Mouse (Mus musculus) erythroblast, embryonic 14.5 days (primary cell): ENCODE measurements around the gene Akt1s1. TPM values are rescaled to one million over a fixed set of nuclear protein-coding genes. Genes with fewer than 3 reads are reported as not detected.

ENCODE experiments used
- H3K27me3 ChIP-seq: 2 replicates; pipeline ENCODE4 v1.6.1; 2012; ENCODE audit warnings: inconsistent platforms; ENCODE audit not compliant: control insufficient read depth
- H3K36me3 ChIP-seq: 2 replicates; pipeline ENCODE4 v1.6.1; 2012; ENCODE audit warnings: mild to moderate bottlenecking, inconsistent platforms; ENCODE audit not compliant: control insufficient read depth
- H3K4me1 ChIP-seq: 2 replicates; pipeline ENCODE4 v1.6.1; 2012; ENCODE audit warnings: inconsistent platforms; ENCODE audit not compliant: control insufficient read depth
- H3K4me3 ChIP-seq: replicated peaks from 2 replicates; pipeline ENCODE3; 2012; ENCODE audit warnings: moderate library complexity, mild to moderate bottlenecking, inconsistent platforms
- H3K9me3 ChIP-seq: 2 replicates; pipeline ENCODE4 v1.6.1; 2012; ENCODE audit warnings: low read length, inconsistent platforms, mixed read lengths; ENCODE audit not compliant: control insufficient read depth
- GATA1 ChIP-seq: IDR thresholded peaks from 2 replicates; pipeline ENCODE4 v1.6.1; 2012; ENCODE audit warnings: low read length, inconsistent platforms, mixed read lengths
- TAL1 ChIP-seq: IDR thresholded peaks from 3 replicates; pipeline ENCODE4 v1.6.1; 2012; ENCODE audit warnings: low read length, inconsistent platforms, mixed read lengths
- polyA plus RNA-seq: library from polyadenylated mRNA; stranded (reverse); fragments of >175 nt; gene quantifications from 2 replicates; pipeline ENCODE4 v1.2.3, GENCODE M21; 2012

Akt1s1 gene
- polyA plus RNA-seq, 1 experiment, result 33.5 TPM

GRCm38 (mm10) chr7:44890737-44891136, 41.9 kb downstream of the Akt1s1 start:
- no peaks in the 10 kb centered on the region for H3K9me3 ChIP-seq
- peaks cover 44% of the 10 kb centered on the region for H3K36me3 ChIP-seq
- H3K4me1 ChIP-seq, result peaks cover 53% of the 10 kb centered on the region

GRCm38 (mm10) chr7:44891611-44892010, 42.8 kb downstream of the Akt1s1 start:
- TF ChIP-seq GATA1, result no peak
- Histone ChIP-seq H3K4me3 (peak overlapping the region; percentile 88), H3K9me3 (no peaks in the 10 kb centered on the region), H3K36me3 (peaks cover 36% of the 10 kb centered on the region), H3K4me1 (peaks cover 62% of the 10 kb centered on the region), H3K27me3 (no peaks in the 10 kb centered on the region)

More at GRCm38 (mm10) chr7:44890737-44891136, 41.9 kb downstream of the Akt1s1 start:
- TF ChIP-seq GATA1 (no peak), TAL1 (no peak)
- Histone ChIP-seq H3K4me3 (peak overlapping the region; percentile 88), H3K27me3 (no peaks in the 10 kb centered on the region)

DNA sequence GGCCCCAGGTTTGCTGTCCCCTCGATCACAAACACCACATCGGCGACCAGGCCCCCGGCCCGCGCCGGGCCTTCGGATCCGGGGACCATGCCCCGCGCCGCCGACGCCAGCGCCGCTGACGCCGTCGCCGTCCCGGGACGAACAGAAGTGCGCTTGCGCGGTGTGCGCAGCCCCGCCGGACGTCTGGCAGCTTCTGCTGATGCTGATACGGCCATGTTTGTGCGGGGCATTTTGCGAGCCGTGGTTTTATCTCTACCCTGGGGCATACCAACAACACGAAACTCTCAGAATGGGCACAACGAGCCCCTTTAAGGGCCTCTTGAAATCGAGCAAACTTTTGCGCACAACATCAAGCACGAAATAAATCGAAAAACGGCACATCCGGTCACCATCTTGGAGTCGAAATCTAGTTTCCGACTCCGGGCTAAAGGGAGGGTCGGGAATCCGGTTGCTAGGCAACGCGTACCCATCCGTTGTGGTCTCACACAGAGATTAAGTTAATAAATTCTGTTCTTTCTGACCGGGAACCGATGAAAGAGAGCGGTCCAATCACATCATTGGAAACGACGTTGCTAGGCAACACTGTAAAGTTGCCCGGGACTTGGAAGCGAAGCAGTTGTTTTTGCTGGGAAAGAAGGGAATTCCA, 43.6 kb downstream of the Akt1s1 start, which contains the start of gene Med25:
Gene Med25 (minus strand): TSS at position 437 of the 646 bp plus-strand sequence.
- peaks cover 67% of the 10 kb centered on the region for H3K4me1 ChIP-seq

GRCm38 (mm10) chr7:44893197-44893596, 44.4 kb downstream of the Akt1s1 start:
- peaks cover 75% of the 10 kb centered on the region for H3K4me1 ChIP-seq
- H3K4me3 ChIP-seq, result peak overlapping the region; percentile 88
- no peaks in the 10 kb centered on the region for H3K9me3 ChIP-seq
- no peaks in the 10 kb centered on the region for H3K27me3 ChIP-seq
- no peak for TF ChIP-seq TAL1
- TF ChIP-seq GATA1, result no peak
- H3K36me3 ChIP-seq, result peaks cover 32% of the 10 kb centered on the region

More for the DNA sequence above, 43.6 kb downstream of the Akt1s1 start, which contains the start of gene Med25:
- Histone ChIP-seq H3K36me3 (peaks cover 28% of the 10 kb centered on the region), H3K4me3 (peak within 1 kb of the TSS; percentile 88), H3K27me3 (no peaks in the 10 kb centered on the region), H3K9me3 (no peaks in the 10 kb centered on the region)
- TF ChIP-seq GATA1 (no peak), TAL1 (no peak)

GRCm38 (mm10) chr7:44894175-44894574, 45.4 kb downstream of the Akt1s1 start:
- H3K9me3 ChIP-seq, result no peaks in the 10 kb centered on the region

GRCm38 (mm10) chr7:44895206-44895592, 46.4 kb downstream of the Akt1s1 start:
- Histone ChIP-seq H3K4me3 (peak overlapping the region; percentile 70), H3K36me3 (peaks cover 36% of the 10 kb centered on the region), H3K27me3 (no peaks in the 10 kb centered on the region), H3K4me1 (peaks cover 83% of the 10 kb centered on the region), H3K9me3 (no peaks in the 10 kb centered on the region)
- TF ChIP-seq TAL1, result no peak
- TF ChIP-seq GATA1, result no peak

More at GRCm38 (mm10) chr7:44894175-44894574, 45.4 kb downstream of the Akt1s1 start:
- Histone ChIP-seq H3K36me3 (peaks cover 32% of the 10 kb centered on the region), H3K4me3 (no peak overlapping the region), H3K4me1 (peaks cover 75% of the 10 kb centered on the region), H3K27me3 (no peaks in the 10 kb centered on the region)
- TF ChIP-seq GATA1, result no peak
- TF ChIP-seq TAL1, result no peak

GRCm38 (mm10) chr7:44895593-44896434, 47.0 kb downstream of the Akt1s1 start, which contains the start of gene Fuz:
Gene Fuz (plus strand): TSS chr7:44896079.
- Histone ChIP-seq H3K9me3 (no peaks in the 10 kb centered on the region), H3K27me3 (no peaks in the 10 kb centered on the region), H3K4me1 (peaks cover 83% of the 10 kb centered on the region), H3K4me3 (peak within 1 kb of the TSS; percentile 70), H3K36me3 (peaks cover 36% of the 10 kb centered on the region)
- TF ChIP-seq GATA1, result no peak

DNA sequence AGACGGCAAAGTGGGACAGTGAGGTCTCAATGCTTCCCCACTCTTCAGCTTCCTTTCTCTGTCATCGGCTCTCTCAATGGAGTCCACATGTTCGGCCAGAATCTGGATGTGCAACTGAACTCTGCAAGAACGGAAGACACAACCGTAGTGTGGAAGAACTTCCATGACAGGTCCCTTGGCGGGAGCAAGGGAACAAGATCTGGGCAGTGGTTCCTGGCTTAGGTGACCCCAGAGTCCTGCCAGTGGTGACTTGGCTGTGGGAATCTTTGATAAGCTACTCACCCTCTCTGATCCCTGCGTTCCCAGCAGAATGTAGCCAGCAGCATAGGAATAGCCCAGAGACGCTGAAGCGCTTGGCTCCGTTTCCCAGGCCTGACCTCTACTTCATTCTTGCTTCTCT, 47.7 kb downstream of the Akt1s1 start:
- Histone ChIP-seq H3K4me1 (peaks cover 83% of the 10 kb centered on the region), H3K27me3 (no peaks in the 10 kb centered on the region), H3K4me3 (peak overlapping the region; percentile 70), H3K36me3 (peaks cover 39% of the 10 kb centered on the region), H3K9me3 (no peaks in the 10 kb centered on the region)
- no peak for TF ChIP-seq GATA1
- TF ChIP-seq TAL1, result no peak

- no peak for TF ChIP-seq TAL1
- no peak for TF ChIP-seq GATA1
- peak overlapping the region; percentile 14 for H3K4me3 ChIP-seq
- peaks cover 80% of the 10 kb centered on the region for H3K4me1 ChIP-seq
- H3K9me3 ChIP-seq, result no peaks in the 10 kb centered on the region
- H3K36me3 ChIP-seq, result peaks cover 60% of the 10 kb centered on the region
- no peaks in the 10 kb centered on the region for H3K27me3 ChIP-seq
These were observed 49.8 kb downstream of the Akt1s1 start for GRCm38 (mm10) chr7:44898607-44899006.
